Mouse (Mus musculus) inflammation-experienced regulatory T-cells (primary cell): ENCODE measurements around the gene Rnf146. TPM values are rescaled to one million over a fixed set of nuclear protein-coding genes. Genes with fewer than 3 reads are reported as not detected.

ENCODE experiments used
- polyA plus RNA-seq, 2 experiments: library from polyadenylated mRNA; unstranded; fragments of 100-300 nt; shearing (Covaris generic); gene quantifications; one replicate each; pipeline ENCODE4 v1.2.1; 2017

Rnf146 gene
- 10 to 100 TPM; 80.4 to 95.9 TPM for polyA plus RNA-seq

DNA sequence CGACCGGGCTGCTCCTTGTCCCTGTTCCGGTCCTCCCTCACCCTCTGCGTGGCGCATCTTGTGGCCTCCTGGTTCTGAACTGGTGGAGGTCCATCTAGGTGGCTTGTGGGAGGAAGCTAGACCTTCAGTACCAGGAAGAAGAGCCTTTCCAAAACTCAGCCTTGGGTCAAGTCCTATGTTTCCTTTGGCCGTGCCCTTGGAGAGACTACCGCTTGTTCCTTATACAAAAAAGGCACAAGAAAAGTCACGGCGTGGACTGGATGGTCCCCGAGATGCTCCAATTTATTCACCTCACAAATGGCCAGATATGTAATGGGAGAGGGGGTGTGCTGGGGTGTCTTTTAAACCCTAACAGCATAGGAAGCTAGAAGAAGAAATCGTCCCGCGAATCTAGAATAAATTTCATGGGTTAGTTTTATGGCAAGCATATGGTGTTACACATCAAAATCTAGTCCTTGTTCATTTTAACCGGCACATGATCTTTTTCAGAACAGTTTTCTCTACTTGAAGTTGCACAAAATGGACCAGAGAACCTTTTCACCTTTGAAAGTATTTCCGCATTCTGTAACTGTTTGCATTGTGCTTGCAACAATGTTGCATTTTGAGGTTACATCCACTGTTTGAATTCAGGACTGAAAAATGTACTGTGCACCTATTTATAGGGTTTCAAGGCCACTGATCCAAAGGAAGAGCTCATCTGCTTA, at the start of gene Rnf146:
TSS of gene Rnf146 (minus strand) at position 246 of the 704 bp plus-strand sequence.

DNA sequence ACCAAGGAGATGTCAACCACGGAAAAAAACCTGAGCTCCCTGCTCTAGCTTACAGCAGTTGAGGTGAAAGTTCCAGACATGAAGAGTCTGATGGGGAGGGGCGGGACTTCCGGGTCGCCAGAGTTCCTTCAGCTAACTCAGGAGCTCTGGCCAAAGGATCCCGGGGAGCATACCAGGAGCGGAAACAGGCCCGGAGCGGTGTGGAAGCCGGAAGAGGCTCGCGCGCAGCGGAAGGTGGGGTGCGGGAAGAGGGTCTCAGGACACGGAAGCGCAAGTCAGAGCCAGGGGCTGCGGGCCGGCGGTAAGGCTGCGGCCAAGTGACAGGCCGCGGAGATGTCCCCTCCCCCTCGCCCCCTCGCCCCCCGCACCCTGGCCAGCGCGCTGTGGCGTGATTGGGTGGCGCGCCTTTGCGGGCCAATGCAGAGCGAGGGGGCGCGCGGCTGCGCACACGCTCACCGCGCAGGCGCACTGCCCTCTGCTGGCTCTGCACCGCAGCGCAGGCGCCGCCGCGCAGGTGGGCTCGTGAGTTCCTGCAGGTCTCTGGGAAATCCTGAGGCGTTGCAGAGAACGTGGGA, 49.1 kb downstream of the Rnf146 start, which contains the start of gene Echdc1:
TSS of gene Echdc1 (plus strand) at position 103 of the 575 bp plus-strand sequence.

Other genes starting within 250 kb of the Rnf146 start
- gene Soga3, start 218.6 kb downstream of the Rnf146 start, polyA plus RNA-seq: under 1 TPM in 1 of 2 experiments, not detected in 1; 0.50 TPM
- not detected for gene Gm49353, start 163.5 kb downstream of the Rnf146 start, polyA plus RNA-seq
- gene 9330159F19Rik, start 150.8 kb downstream of the Rnf146 start, polyA plus RNA-seq: under 1 TPM; 0.22 to 0.28 TPM
- 10 to 100 TPM; 11.7 to 17.8 TPM for gene Echdc1, start 49.3 kb downstream of the Rnf146 start, polyA plus RNA-seq
- gene Rspo3, start 173.4 kb upstream of the Rnf146 start, polyA plus RNA-seq: under 1 TPM in 1 of 2 experiments, not detected in 1; 0.12 TPM